Mouse (Mus musculus) thymus, adult 2 months (tissue): Measurements from ENCODE around the gene Ctxn1.

Experiments
- CTCF ChIP-seq: fragments of 200-500 bp; IDR thresholded peaks from 2 replicates; pipeline ENCODE4 v1.5.1; 2012; ENCODE audit warnings: mild to moderate bottlenecking, control low read depth, low read length, moderate library complexity, borderline replicate concordance; ENCODE audit not compliant: control insufficient read depth, poor library complexity, insufficient read depth; ENCODE audit errors: extremely low read depth
- POLR2A ChIP-seq: fragments of 200-500 bp; IDR thresholded peaks from 2 replicates; pipeline ENCODE4 v1.6.1; 2012; ENCODE audit warnings: mild to moderate bottlenecking, low read length, control low read depth, moderate library complexity; ENCODE audit not compliant: control insufficient read depth, poor library complexity, insufficient read depth; ENCODE audit errors: extremely low read depth

DNA sequence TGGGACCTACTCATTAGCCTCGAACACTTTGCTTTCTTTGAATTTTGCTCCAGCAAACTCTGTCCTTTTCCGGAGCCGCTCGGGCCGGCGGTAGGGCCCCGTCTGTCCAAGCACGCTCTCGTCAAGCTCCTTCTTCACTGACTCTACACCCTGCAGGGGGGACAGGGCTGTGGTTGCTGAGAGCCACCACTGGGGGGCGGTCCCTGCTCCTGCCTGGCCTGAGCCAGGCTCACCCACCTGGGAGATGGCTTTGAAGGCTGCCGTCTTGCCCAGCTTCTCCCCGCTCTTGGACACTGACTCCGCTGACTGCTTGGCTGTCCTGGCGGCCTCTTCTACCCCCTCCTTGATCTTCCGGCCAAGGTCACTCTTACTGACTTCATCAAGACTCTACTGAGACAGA, 8.6 kb upstream of the Ctxn1 start:
- TF ChIP-seq CTCF = peak; percentile 67; the same call in 1 of the 2 replicates
- TF ChIP-seq POLR2A = no peak
